Mouse (Mus musculus) erythroid progenitor cell, adult 5-6 weeks (primary cell): ENCODE results near the gene Ufsp1. TPM values are rescaled to one million over a fixed set of nuclear protein-coding genes. Genes with fewer than 3 reads are reported as not detected.
"Not testable (repeated sequence)": the region's sequence is repeated elsewhere in the genome, so short reads cannot be mapped to it uniquely, and the experiment has no call there.

ENCODE experiments used
- ATAC-seq: replicated peaks from 2 replicates; pipeline ENCODE4 v1.8.0; 2016; ENCODE audit warnings: moderate number of reproducible peaks, mild to moderate bottlenecking, moderate TSS enrichment, inconsistent platforms; ENCODE audit not compliant: poor library complexity, low FRiP score, severe bottlenecking
- total RNA-seq, 2 experiments: library from RNA; stranded (forward) in 1 of 2; stranded (reverse) in 1 of 2; fragments of 150-400 nt in 1 of 2; fragments of 186-747, 209-891 nt in 1 of 2; gene quantifications; 2 replicates each; pipeline versions ENCODE4 v1.2.3 to v1.2.4; 2015 to 2017; ENCODE audit warnings: low replicate concordance in 2 of 2

The Ufsp1 gene
- total RNA-seq (2015; ENCODE audit: low replicate concordance) (50.8 and 61.2 TPM in 2 replicates), total RNA-seq (2017; ENCODE audit: low replicate concordance) (27.8 and 30.2 TPM in 2 replicates)

- peak; percentile 62 for ATAC-seq
Observed at GRCm38 (mm10) chr5:137293839-137294743, at the start of gene Ufsp1. TSS of gene Ufsp1 (plus strand) at chr5:137294629.

GRCm38 (mm10) chr5:137263897-137264720 is 30.3 kb upstream of the Ufsp1 start:
- ATAC-seq: 0 out of 2 replicates have a peak, but pooled peaks have one; percentile 39

GRCm38 (mm10) chr5:137264787-137265186 is 29.6 kb upstream of the Ufsp1 start:
- no peak for ATAC-seq

GRCm38 (mm10) chr5:137268131-137268910 is 26.1 kb upstream of the Ufsp1 start:
- no peak for ATAC-seq

- ATAC-seq: no peak
Observed at GRCm38 (mm10) chr5:137277360-137278342, 16.8 kb upstream of the Ufsp1 start.

- ATAC-seq: not testable (repeated sequence)
Observed at GRCm38 (mm10) chr5:137284411-137284810, 10.0 kb upstream of the Ufsp1 start.

DNA sequence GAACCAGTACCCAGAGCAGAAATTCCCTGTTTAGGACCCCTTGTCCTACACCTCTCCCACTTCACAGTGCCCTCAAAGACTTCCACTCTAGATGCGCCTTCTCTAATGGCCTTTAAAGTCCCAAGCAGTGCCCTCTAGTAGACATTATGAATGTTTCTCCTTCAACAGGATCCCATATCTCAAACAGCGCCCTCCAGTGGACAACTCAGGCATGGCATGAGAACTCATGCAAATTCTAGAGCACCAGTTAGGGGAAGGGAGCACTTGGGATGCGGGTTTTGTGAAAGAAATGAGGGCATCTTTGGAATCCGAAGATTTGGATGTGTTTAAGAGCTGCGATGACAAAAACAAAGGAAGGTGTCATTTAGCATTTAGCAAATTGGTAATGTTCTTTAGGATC is 9.4 kb upstream of the Ufsp1 start:
- no peak for ATAC-seq

DNA sequence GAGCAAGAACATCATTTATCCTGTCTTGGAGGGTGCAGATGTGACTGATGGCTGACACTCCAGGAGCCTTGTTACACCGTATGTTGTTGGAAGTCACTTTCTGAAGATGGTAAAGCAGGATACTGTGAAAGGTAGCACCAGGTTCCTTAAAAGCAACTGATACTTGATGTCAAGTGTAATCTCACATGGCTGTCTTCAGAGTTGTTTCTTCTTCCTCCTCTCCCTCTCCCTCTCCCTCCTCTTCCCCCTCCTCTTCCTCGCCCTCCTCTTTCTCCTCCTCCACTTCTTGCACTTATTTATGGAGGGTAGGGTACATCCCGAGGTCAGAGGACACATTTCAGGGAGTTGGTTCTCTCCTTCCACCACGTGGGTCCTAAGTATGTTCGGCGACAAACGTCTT is 8.4 kb upstream of the Ufsp1 start:
- no peak for ATAC-seq

GRCm38 (mm10) chr5:137286655-137287031 is 7.8 kb upstream of the Ufsp1 start:
- ATAC-seq: peak; percentile 25; the same call in 1 of the 2 replicates

DNA sequence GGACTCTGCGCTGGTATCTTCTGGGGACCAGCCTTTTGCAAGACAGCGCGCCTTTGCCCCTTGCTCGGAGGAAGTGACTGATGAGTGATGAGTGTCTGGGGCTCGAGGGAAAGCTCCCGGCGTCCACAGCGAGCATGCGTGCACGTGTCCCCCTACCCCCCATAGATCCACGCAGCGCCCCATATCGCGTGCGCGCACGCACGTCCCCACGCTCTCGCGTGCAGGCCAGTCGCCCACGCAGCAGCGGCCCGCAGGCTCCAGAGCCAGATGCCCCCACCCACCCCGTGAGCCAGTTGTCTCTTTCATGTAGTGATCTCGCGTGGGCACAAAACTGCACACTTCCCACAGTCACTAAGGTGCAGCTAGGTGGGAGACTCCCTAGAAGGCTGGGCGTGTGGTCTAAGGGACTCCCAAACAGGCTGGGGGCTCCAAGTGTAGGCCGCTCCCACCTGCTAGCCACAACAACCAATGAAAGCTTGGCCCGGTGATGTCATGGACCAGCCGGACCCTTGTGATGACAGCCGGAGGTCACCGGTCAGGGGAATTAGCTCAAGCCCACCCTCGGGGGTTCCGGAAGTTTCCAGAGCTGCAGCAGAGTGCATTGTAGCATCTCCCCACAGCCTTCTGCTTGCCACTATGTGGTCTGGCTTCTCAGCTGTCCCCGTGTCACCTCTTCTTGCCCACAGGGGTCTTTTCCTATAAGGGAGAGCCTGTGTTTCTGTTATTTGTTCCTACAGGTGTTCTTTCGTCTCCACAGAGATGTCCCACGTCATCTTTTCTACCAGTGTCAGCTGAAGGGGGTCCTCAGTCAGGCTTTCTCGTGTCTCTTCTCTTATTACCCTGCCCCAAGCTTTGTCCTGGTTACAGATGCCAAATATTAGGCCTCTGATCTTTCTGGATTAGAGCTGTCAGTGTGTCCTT is 7.1 kb upstream of the Ufsp1 start, which contains the start of gene Ache:
Gene Ache (plus strand): TSS at position 488 of the 921 bp plus-strand sequence.
- ATAC-seq: no peak

DNA sequence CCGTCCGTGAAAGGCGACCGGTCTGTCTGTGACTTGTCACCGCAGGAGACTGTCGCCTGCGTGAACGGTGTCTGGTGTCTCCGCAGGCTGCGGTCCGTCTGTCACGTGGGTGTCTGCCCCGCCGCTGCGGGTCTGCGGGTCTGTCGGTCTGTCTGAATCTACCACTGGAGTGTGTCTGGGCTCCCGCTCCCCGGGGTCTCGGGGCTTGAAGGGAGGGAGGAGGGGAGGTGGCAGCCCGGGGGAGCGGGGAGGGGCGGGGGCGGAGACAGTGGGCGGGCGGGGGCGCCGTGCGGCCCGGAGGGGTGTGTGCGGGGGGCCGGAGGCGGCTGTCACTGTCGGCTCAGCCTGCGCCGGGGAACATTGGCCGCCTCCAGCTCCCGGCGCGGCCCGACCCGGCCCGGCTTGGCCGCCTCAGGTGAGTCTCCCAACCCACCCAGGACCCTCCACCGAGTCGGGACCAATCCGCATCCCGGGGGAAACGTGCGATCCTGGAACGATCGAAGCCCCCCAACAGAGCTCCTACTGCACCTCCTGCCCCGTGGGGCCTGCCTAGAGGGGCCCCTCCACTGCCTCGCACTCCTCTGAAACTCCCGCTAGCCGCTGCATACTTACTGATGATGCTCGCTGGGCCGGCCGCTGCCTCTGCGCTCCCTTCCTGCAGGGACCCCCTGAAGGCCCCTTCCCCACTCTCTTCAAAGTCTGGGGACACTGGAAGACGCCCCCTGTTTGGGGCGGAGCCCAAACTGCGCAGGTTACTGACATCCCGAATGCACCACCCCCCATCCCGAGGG is 6.3 kb upstream of the Ufsp1 start:
- ATAC-seq: no peak

DNA sequence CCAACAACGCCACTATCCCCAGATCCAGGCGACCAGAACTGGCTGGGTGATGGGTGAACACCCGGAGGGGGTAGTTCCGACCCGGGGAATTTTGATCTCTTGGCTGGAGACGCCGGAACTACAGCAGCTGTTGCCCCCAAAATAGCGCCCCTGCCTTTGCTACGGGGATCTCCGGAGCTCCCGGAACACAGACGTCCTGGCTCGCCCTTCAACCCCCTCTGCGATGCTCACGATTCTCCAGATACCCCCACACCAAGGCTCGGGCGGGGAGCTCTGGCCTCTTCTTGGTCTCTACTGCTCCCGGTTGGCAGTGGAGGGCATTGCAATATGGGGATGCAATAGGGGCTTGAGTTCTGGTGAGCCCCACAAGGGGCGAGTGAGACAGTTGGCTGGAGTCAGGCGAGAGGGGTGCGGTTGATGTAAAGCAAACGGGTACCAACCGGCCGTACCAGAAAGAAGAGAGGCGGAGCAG is 5.4 kb upstream of the Ufsp1 start:
- ATAC-seq: peak; percentile 41

- ATAC-seq: peak; percentile 53
Observed at GRCm38 (mm10) chr5:137289591-137290365, 4.7 kb upstream of the Ufsp1 start.

DNA sequence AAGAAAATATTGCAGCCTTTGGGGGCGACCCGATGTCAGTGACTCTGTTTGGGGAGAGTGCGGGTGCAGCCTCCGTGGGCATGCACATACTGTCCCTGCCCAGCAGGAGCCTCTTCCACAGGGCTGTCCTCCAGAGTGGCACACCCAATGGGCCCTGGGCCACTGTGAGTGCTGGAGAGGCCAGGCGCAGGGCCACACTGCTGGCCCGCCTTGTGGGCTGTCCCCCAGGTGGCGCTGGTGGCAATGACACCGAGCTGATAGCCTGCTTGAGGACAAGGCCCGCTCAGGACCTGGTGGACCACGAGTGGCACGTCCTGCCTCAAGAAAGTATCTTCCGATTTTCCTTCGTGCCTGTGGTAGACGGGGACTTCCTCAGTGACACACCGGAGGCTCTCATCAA is 3.8 kb upstream of the Ufsp1 start:
- ATAC-seq: peak; percentile 51

DNA sequence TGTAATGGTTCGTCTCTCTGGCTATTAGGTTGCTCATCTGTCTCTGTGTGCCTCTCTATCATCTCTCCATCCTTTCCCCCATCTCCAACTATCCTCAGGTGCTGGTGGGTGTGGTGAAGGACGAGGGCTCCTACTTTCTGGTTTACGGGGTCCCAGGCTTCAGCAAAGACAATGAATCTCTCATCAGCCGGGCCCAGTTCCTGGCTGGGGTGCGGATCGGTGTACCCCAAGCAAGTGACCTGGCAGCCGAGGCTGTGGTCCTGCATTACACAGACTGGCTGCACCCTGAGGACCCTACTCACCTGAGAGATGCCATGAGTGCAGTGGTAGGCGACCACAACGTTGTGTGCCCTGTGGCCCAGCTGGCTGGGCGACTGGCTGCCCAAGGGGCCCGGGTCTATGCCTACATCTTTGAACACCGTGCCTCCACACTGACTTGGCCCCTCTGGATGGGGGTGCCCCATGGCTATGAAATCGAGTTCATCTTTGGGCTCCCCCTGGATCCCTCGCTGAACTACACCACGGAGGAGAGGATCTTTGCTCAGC is 3.0 kb upstream of the Ufsp1 start:
- ATAC-seq: no peak

DNA sequence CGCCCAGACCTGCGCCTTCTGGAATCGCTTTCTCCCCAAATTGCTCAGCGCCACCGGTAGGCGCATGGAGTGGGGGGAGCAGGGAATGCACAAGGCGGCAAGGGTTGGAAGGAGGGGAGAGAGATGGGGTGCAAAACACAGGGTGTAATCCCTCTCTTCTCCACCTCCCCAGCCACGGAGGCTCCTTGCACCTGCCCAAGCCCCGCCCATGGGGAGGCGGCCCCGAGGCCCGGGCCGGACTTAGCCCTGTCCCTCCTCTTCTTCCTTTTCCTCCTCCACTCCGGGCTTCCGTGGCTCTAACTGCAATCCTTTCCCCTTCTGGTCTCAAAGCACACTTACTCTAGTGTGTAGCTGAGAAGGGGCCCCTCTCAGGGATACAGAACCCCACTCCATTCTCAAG is 1.1 kb upstream of the Ufsp1 start:
- ATAC-seq: peak; percentile 49
